Mouse (Mus musculus) liver, embryonic 14.5 days (tissue): ENCODE results near the gene Hyal1. TPM values are rescaled to one million over a fixed set of nuclear protein-coding genes. Genes with fewer than 3 reads are reported as not detected.

Experiments used
- ATAC-seq: fragments of 200-750 bp; cut with Nextera tagmentation; 2 replicates; pipeline ENCODE4 v1.8.0; 2017; ENCODE audit warnings: moderate number of reproducible peaks, mild to moderate bottlenecking, moderate library complexity; ENCODE audit not compliant: insufficient read depth
- DNase-seq, 3 experiments: peaks; one replicate each; pipeline ENCODE4 v3.0.0-alpha.2; 2012 to 2013; ENCODE audit warnings: low read depth in 3 of 3, low spot score in 3 of 3
- H3K27ac ChIP-seq: fragments of 300-500 bp; sonication (generic); 2 replicates; pipeline ENCODE4 v1.5.1; 2014; ENCODE audit warnings: moderate library complexity, mild to moderate bottlenecking, control low read depth, inconsistent platforms
- H3K27me3 ChIP-seq: fragments of 300-500 bp; sonication (generic); 2 replicates; pipeline ENCODE4 v1.6.1; 2014; ENCODE audit warnings: mild to moderate bottlenecking, low read length, moderate library complexity; ENCODE audit not compliant: control insufficient read depth, insufficient read depth
- H3K36me3 ChIP-seq: fragments of 300-500 bp; sonication (generic); replicated peaks from 2 replicates; pipeline ENCODE4 v1.6.1; 2014; ENCODE audit warnings: low read depth; ENCODE audit not compliant: control insufficient read depth, insufficient read depth
- H3K4me1 ChIP-seq, 2 experiments: fragments of 200-500 bp in 1 of 2; fragments of 300-500 bp in 1 of 2; sonication (generic) in 1 of 2; replicated peaks; 2 replicates each; pipeline ENCODE4 v1.6.1; 2012 to 2014; ENCODE audit warnings: antibody characterized with exemption in 1 of 2, inconsistent platforms in 1 of 2, low read length in 1 of 2; ENCODE audit not compliant: control insufficient read depth in 2 of 2, insufficient read depth in 2 of 2
- H3K4me2 ChIP-seq: fragments of 300-500 bp; sonication (generic); 2 replicates; pipeline ENCODE4 v1.6.1; 2014; ENCODE audit warnings: low read depth, mild to moderate bottlenecking, control low read depth, moderate library complexity
- H3K4me3 ChIP-seq, 2 experiments: fragments of 200-500 bp in 1 of 2; fragments of 300-500 bp in 1 of 2; sonication (generic) in 1 of 2; 2 replicates each; pipeline ENCODE4 v1.5.1; 2012 to 2014; ENCODE audit warnings: low read depth in 2 of 2, low read length in 2 of 2, mild to moderate bottlenecking in 2 of 2, control low read depth in 1 of 2, inconsistent platforms in 1 of 2, moderate library complexity in 1 of 2; ENCODE audit not compliant: insufficient read depth in 1 of 2
- H3K9ac ChIP-seq: fragments of 300-500 bp; sonication (generic); replicated peaks from 2 replicates; pipeline ENCODE4 v1.6.1; 2014; ENCODE audit warnings: mild to moderate bottlenecking, control low read depth, moderate library complexity
- H3K9me3 ChIP-seq: fragments of 300-500 bp; sonication (generic); 2 replicates; pipeline ENCODE4 v1.6.1; 2016; ENCODE audit warnings: low read length, mixed read lengths; ENCODE audit not compliant: control insufficient read depth
- CTCF ChIP-seq: IDR thresholded peaks from 2 replicates; pipeline ENCODE4 v1.5.1; 2016; ENCODE audit warnings: antibody characterized with exemption, low read depth, control low read depth
- EP300 ChIP-seq: IDR thresholded peaks from 2 replicates; pipeline ENCODE4 v1.6.1; 2016; ENCODE audit warnings: antibody characterized with exemption, low read depth
- WGBS: fragments of 180-500 bp; shearing (Covaris S2); extraction: QIAGEN DNeasy Blood & Tissue Kit; methylation state at CpG from one replicate; pipeline ENCODE4 v1.1.7; 2014; ENCODE audit not compliant: insufficient replicate concordance; 5-methylcytosine and 5-hydroxymethylcytosine counted together
- polyA plus RNA-seq, 2 experiments: library from polyadenylated mRNA; depleted of rRNA in 1 of 2; stranded (reverse) in 1 of 2; unstranded in 1 of 2; fragments of >200 nt; fragmentation: Nextera tagmentation in 1 of 2; extraction: Ambion mirVana in 1 of 2; gene quantifications; 2 replicates each; pipeline versions ENCODE4 v1.2.1 to v1.2.3; 2012 to 2014

The Hyal1 gene
- polyA plus RNA-seq, 2 experiments: 1.2 to 1.3 TPM

- H3K27me3 ChIP-seq: no peaks in the 10 kb centered on the region
- H3K36me3 ChIP-seq: peaks cover 44% of the 10 kb centered on the region
- H3K9ac ChIP-seq: peak overlapping the region; percentile 90
- H3K4me2 ChIP-seq: peak overlapping the region; percentile 97
- peaks cover 24 to 28% of the 10 kb centered on the region in 2 experiments for H3K4me1 ChIP-seq
- peak overlapping the region; percentile 97 for H3K27ac ChIP-seq
- WGBS: under 1% methylated on average over 33 of the region's 33 CpGs
- DNase-seq: peak; percentile 73 to 79 (median 77)
- TF ChIP-seq EP300 (peak; percentile 72), CTCF (no peak)
- peak; percentile 21 for ATAC-seq
- H3K9me3 ChIP-seq: no peaks in the 10 kb centered on the region
- H3K4me3 ChIP-seq: peak overlapping the region; percentile 83 to 98
Observed at GRCm38 (mm10) chr9:107587833-107588639, 11.3 kb downstream of the Hyal1 start.

- H3K27ac ChIP-seq: peak overlapping the region; percentile 97
- peak overlapping the region; percentile 97 for H3K4me2 ChIP-seq
- no peak for TF ChIP-seq EP300
- peak; percentile 63 for TF ChIP-seq CTCF
- peak overlapping the region; percentile 83 to 98 for H3K4me3 ChIP-seq
- H3K4me1 ChIP-seq: peaks cover 24 to 28% of the 10 kb centered on the region in 2 experiments
- peak overlapping the region; percentile 90 for H3K9ac ChIP-seq
- no peaks in the 10 kb centered on the region for H3K27me3 ChIP-seq
- no peaks in the 10 kb centered on the region for H3K9me3 ChIP-seq
- peaks cover 62% of the 10 kb centered on the region for H3K36me3 ChIP-seq
- peak in 2 of 3 experiments; percentile 63 to 68 for DNase-seq
- 59% methylated on average over 25 of the region's 25 CpGs for WGBS
- ATAC-seq: peak; percentile 6; the same call in 1 of the 2 replicates
Observed at GRCm38 (mm10) chr9:107590058-107590772, 13.5 kb downstream of the Hyal1 start.

GRCm38 (mm10) chr9:107590773-107591060 lies 14.0 kb downstream of the Hyal1 start:
- DNase-seq: no peak
- TF ChIP-seq CTCF (no peak), EP300 (no peak)
- ATAC-seq: no peak
- H3K9ac ChIP-seq: peak overlapping the region; percentile 90; the same call in 1 of the 2 replicates
- peak overlapping the region; percentile 97 for H3K27ac ChIP-seq
- peaks cover 62% of the 10 kb centered on the region for H3K36me3 ChIP-seq
- H3K4me1 ChIP-seq: peaks cover 24 to 28% of the 10 kb centered on the region in 2 experiments
- H3K9me3 ChIP-seq: no peaks in the 10 kb centered on the region
- no peaks in the 10 kb centered on the region for H3K27me3 ChIP-seq
- H3K4me3 ChIP-seq: peak overlapping the region; percentile 83 to 98; a peak in 3 of 4 replicates
- peak overlapping the region; percentile 97 for H3K4me2 ChIP-seq
- 88% methylated on average over 6 of the region's 6 CpGs for WGBS

- H3K27me3 ChIP-seq: no peaks in the 10 kb centered on the region; the same call in 1 of the 2 replicates
- H3K36me3 ChIP-seq: peaks cover 62% of the 10 kb centered on the region
- 88% methylated on average over 11 of the region's 11 CpGs for WGBS
Observed at GRCm38 (mm10) chr9:107593101-107593976, 16.6 kb downstream of the Hyal1 start.

More at GRCm38 (mm10) chr9:107593101-107593976, 16.6 kb downstream of the Hyal1 start:
- H3K27ac ChIP-seq: no peak overlapping the region
- no peak overlapping the region for H3K9ac ChIP-seq
- H3K4me2 ChIP-seq: no peak overlapping the region
- H3K4me3 ChIP-seq: no peak overlapping the region
- TF ChIP-seq EP300 (no peak), CTCF (no peak)
- H3K9me3 ChIP-seq: no peaks in the 10 kb centered on the region
- ATAC-seq (no peak), DNase-seq (no peak)
- peaks cover 13 to 18% of the 10 kb centered on the region in 2 experiments; a peak in 3 of 4 replicates for H3K4me1 ChIP-seq
